Mouse (Mus musculus) CH12F3 (cell line): ENCODE measurements around the gene Zdhhc23.

Experiments used
- in situ Hi-C: fragments of 300-500 bp; cut with MboI; formaldehyde crosslinking; loops from 2 replicates; pipeline ENCODE4 v1.14.3; 2020; ENCODE audit warnings: low sequenced_read_pairs

Zdhhc23 gene

GRCm38 (mm10) chr16:43979328-43980109 lies at the start of gene Zdhhc23:
Gene Zdhhc23, minus strand, starts transcription at chr16:43979791.
- in situ Hi-C loops, result no loop called here

- in situ Hi-C loops, result no loop called here
Measured at GRCm38 (mm10) chr16:44029273-44029672, 49.7 kb upstream of the Zdhhc23 start.

DNA sequence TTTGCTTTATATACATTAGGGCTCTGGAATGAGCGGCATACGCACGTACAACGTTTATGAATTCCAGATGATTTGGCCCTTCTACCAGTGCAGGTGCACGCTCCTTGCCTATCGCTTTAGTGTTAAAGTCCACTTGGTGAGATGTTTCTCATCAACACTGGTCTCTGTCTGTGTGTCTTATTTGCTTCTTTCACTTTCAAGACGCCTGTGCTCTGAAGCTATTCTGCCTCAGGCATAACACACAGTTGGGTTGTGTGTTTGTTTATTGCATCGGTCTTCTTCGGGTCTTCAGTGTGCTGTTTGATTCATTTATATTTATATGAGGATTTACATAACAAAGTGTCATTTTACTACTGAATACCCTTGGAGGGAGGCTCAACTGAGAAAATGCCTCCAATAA lies 47.2 kb upstream of the Zdhhc23 start:
- in situ Hi-C loops, result no loop called here

DNA sequence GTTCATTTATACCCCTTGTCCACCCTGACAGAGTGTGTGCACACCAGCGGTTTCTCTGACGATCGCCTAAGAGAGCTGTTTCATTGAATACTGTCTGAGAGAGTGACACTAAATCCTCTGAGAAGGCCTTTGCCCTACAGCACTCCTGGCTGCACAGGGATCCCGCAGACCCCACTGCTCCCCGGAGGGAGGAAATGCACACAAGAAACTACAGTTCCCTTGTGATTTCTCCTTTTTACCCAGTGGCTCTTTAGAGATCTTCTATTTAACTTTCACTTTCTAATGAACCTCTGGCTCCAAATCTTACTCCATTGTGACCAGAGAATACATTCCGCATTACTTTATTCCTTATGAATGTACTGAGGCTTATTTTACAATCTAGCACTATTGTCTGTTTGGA lies 46.6 kb upstream of the Zdhhc23 start:
- in situ Hi-C loops, result no loop called here

DNA sequence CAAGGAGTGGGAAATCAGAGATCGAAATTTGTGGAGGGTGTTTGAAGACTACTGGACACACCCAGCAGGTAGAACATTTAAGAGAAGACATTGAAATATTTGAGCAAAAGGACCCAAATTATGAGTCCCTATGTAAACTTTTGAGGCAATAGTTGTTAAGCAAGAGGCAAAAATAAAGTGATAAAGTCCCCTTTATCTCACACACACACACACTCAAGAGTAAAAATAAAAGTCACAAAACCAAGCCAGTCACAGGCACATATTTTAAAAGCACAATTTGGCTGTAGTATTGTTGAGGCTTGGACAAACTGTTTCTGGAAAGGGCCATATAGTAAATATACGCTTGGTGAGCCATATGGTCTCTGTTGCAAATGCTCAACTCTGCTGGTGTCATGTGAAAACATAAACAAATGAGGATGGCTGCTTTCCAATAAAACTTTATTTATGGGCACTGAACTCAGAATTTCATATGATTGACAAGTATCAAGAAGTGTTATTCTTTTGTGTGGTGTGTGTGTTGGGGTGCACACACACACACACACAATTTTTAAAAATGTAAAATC lies 39.5 kb upstream of the Zdhhc23 start:
- in situ Hi-C loops, result no loop called here

DNA sequence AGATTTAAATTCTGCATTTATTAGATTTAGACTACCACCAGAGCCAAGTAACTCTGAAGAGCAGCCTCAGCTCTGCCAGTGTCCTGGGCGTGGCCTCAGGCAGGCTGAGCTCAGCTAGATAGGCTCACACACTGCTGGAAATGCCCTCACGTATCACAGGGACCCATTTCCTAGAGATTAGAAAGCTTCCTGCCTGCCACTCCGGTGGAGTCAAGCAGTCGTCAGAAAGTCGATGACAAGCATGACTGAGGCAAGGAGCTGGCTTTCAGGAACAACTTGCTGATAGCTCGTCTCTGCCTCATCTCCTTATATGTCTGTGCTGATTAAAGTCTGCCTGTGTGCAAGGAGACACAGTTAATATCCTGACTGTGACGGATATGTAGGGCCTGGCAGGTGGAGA lies 38.8 kb upstream of the Zdhhc23 start:
- in situ Hi-C loops, result no loop called here

GRCm38 (mm10) chr16:44017707-44018106 lies 38.1 kb upstream of the Zdhhc23 start:
- in situ Hi-C loops, result no loop called here

- in situ Hi-C loops, result no loop called here
Measured at GRCm38 (mm10) chr16:44016164-44016563, 36.6 kb upstream of the Zdhhc23 start.

GRCm38 (mm10) chr16:44015416-44016158 lies 36.0 kb upstream of the Zdhhc23 start:
- in situ Hi-C loops, result no loop called here

DNA sequence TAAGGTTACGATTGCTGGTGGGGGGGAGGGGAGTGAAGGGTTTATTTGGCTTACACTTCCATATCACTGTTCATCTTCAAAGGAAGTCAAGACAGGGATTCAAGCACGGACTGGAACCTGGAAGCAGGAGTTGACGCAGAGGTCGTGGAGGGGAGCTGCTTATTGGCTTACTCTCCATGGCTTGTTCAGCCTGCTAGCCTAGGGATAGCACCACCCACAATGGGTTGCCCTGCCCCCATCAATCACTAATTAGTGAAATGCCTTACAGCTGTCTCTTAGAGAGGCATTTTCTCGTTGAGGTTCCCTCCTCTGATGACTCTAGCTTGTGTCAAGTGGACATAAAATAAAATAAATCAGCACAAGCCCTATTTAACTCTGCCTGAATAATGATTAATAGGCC lies 31.4 kb upstream of the Zdhhc23 start:
- in situ Hi-C loops, result no loop called here

GRCm38 (mm10) chr16:44002086-44002485 lies 22.5 kb upstream of the Zdhhc23 start:
- in situ Hi-C loops, result no loop called here

DNA sequence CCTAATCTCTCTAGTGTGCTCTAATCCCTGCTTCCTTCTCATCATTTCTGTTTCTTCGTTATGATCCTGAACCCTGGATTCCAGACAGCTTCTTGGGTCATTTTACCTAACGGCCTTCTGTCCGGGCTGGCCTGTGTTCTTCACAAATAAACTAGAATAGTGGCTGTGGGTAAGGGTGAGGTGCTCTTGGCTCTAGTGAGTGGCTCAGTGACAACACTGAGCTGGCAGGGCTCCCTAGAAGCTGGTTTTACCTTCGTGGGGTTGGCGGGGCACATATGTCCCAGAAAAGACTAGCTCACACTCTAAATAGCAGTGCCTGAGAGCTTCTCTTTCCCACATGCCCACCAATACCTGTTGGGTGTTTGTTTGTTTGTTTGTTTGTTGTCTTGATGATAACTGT lies 19.9 kb upstream of the Zdhhc23 start:
- in situ Hi-C loops, result no loop called here

GRCm38 (mm10) chr16:43999111-43999510 lies 19.5 kb upstream of the Zdhhc23 start:
- in situ Hi-C loops, result no loop called here

GRCm38 (mm10) chr16:43994623-43995022 lies 15.0 kb upstream of the Zdhhc23 start:
- in situ Hi-C loops, result no loop called here

DNA sequence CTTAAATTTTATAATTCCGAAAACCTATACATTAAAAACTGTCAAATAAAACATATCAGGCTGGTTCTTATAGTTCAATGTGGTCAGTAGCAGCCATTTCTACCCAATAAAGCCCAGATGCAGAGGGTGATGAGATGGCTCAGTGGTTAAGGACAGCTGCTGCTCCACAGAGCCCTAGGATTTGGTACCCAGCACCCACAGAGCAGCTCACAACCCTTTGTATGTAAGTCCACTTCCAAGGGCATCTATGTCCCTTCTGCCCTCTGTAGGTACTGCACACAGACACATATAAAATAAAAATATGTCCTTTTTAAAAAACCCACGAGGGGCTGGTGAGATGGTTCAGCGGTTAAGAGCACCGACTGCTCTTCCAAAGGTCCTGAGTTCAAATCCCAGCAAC lies 6.7 kb upstream of the Zdhhc23 start:
- in situ Hi-C loops, result no loop called here

DNA sequence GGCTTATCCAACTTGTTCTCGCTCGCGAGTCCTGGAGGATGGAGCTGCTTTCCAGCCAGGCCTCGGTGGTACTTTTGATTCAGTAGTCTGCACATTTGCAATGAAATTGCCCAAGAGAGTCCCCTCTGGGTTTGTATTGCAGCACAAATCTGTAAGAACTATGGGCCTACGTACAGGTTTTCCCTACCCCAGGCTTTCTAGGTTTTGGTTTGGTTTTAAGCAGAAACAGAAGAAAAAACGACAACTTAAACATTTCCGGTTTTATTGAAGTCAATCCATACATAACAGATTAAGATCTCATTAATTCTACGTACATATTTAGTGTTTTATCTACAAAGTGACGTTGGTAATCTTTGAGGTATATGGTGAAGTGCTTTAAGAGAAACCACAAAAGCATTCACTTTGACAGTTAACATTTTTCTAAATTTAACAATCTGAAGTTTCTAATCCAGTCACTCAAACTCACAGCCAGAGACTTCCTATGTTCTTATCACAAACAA lies 569 bp upstream of the Zdhhc23 start:
- in situ Hi-C loops, result no loop called here

DNA sequence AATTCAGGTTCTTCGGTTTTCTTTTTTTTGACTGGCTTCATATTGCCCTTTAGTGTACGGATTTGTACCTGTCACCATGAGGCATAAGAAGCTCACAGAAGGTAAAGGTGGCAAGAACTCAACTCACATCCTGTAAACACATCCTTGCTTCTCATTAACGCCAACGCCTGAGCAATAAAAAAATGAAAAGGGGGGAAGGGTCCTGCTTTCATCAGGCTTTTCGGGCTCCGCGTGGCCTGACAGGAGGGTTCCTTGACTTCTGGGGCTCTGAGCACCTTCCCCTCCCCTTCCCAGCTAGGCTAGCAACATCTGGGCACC lies 622 bp downstream of the Zdhhc23 start:
- in situ Hi-C loops, result no loop called here

DNA sequence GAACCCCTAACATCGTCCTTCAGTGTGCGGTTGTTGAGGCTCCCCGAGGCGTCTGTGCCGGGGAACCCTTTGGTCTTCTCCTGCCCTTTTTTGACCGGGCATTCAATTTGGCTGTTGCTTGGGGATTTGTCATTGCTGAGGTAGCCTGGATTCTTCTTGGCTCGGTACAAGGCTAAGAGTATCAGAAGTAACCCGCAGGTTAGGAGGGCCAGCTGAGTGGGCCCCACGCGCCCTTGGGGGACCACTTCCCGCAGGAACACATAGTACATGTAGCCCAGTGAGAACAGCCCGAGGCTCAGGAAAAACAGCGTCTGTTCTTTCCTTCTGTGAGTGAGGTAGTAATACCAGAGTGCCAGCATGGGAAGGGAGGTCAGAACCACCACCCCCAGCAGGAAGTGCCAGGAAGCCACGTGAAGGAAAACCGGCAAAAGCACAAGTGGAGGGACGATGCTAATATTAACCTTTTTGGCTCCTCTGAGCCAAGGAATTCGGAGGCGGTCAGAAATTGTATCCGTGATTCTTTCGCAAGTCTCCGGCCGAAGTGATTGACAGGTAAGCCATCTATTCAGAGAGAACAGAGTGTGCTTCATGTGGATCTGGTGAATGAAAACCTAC lies 5.9 kb downstream of the Zdhhc23 start:
- in situ Hi-C loops, result no loop called here

GRCm38 (mm10) chr16:43973147-43973546 lies 6.4 kb downstream of the Zdhhc23 start:
- in situ Hi-C loops, result no loop called here

GRCm38 (mm10) chr16:43972391-43972790 lies 7.2 kb downstream of the Zdhhc23 start:
- in situ Hi-C loops, result no loop called here

GRCm38 (mm10) chr16:43971741-43972140 lies 7.8 kb downstream of the Zdhhc23 start:
- in situ Hi-C loops, result no loop called here

GRCm38 (mm10) chr16:43971189-43971588 lies 8.4 kb downstream of the Zdhhc23 start:
- in situ Hi-C loops, result no loop called here
